Mouse (Mus musculus) megakaryocyte-erythroid progenitor cell, adult 5 weeks (primary cell): ENCODE results near the gene Dnm2. TPM values are rescaled to one million over a fixed set of nuclear protein-coding genes. Genes with fewer than 3 reads are reported as not detected.

ENCODE experiments used
- polyA plus RNA-seq: library from polyadenylated mRNA; stranded (reverse); fragments of >175 nt; gene quantifications from 2 replicates; pipeline ENCODE4 v1.2.3, GENCODE M21; 2012

Gene Dnm2
- polyA plus RNA-seq: 450 and 507 TPM in 2 replicates

DNA sequence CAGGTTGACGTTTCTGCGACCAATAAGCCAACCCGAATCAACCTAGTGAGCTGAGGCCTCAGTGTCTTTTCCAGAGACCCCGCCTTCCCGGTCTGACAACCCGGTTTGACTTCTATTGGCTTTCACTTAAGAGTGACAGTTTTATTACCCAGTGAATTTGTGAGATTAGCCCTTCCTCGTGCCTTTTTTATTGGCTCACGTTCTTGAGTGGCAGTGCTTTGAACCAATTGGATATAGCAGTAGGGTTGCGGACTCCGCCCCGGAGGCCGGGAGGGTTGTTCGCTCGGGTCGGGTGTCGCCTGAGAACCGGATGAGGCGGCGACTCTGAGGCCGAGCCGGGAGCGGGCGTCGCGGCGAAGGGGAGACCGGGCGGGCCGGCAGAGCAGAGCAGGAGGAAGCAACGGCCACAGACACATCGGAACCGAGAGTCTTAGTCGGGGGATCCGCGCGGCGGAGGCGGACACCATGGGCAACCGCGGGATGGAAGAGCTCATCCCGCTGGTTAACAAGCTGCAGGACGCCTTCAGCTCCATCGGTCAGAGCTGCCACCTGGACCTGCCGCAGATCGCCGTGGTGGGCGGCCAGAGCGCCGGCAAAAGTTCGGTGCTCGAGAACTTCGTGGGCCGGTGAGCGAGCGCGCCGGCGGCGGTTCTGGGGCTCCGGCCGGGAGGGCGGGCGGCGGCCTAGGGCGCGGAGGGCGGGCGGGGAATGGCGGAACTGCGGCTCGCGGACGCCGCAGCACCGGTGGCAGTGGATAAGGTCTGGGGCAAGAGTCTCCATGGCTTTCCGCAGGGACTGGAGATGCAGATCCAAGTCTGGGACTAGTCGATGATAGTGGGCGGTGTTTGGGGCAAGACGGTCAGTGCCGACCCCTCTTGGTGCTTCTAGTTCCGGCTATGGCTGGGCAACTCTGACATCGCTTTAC is at the start of gene Dnm2:
TSS of gene Dnm2 (plus strand) at position 278 of the 925 bp plus-strand sequence.

DNA sequence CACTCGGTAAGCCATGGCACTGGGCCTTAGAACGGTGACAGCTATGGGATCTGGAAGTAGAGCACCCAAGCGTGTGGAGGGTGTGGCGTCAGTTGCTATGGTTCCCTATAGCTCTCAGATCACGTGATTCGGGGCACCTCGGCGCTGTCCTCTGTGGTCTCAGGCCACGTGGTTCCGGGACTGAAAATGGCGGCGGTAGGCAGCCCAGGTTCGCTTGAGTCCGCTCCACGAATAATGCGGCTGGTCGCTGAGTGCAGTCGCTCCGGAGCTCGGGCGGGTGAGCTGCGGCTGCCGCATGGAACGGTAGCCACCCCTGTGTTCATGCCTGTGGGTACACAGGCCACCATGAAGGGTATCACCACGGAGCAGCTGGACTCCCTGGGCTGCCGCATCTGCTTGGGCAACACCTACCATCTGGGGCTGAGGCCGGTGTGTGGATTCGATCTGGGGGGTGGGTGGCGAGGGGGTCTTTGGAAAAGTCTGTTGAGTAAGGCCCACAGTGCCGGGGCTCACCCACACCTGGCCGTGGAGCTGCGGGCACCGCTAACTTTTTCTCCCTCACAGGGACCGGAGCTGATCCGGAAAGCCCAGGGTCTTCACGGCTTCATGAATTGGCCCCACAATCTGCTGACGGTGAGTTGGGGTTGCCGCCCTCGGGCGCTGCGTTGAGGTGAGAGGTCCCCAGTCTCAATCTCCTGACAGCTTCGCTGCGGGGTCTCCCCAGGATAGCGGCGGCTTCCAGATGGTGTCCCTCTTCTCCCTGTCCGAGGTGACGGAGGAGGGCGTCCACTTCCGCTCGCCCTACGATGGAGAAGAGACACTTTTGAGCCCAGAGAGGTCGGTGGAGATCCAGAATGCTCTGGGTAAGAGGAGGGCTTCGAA is 12.8 kb upstream of the Dnm2 start, which contains the start of gene Qtrt1:
TSS of gene Qtrt1 (plus strand) at position 169 of the 882 bp plus-strand sequence.

DNA sequence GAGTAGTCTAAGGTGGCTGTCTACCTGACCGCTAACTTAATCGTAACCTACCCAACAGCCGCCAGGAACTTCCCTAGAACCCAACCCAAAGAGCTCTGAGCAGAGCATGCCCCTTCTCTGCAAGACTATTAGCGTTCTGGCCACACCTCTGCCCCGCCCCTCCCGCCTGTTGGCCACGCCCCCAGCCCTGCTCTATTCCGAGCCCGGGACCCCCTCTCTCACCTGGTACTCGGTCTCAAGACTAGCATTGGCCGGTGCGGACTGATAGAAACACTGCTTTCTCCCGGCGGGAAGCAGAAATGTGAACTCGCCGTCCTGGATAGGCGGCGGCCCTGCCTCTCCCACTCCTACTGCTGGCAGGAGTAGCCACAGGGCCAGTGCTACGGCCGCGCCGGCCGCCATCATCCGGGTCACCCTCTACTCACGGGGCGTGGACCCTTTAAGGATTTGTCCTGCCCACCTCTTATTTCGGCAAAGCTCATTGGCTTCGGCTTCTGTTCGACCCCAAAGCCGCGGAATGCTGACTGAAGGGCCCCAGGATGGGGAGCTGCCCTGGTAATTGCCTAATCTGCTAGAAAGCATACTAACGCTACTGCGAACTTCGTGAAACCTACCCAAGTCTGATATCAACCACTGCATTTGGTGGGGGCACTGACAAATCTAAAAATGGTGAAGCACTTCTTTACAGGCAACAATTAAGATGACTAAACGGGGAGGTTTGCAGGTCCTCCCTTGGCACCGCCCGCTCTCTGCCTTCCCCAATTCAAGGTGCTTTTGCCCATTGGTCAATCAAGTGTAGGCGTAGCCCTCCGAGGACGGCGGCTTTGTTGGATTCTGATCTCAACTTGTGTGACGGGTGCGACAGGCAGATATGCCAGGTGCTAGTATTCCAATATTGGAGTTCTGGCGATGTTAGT is 85.3 kb downstream of the Dnm2 start, which contains the start of gene Tmed1:
TSS of gene Tmed1 (minus strand) at position 481 of the 917 bp plus-strand sequence.

DNA sequence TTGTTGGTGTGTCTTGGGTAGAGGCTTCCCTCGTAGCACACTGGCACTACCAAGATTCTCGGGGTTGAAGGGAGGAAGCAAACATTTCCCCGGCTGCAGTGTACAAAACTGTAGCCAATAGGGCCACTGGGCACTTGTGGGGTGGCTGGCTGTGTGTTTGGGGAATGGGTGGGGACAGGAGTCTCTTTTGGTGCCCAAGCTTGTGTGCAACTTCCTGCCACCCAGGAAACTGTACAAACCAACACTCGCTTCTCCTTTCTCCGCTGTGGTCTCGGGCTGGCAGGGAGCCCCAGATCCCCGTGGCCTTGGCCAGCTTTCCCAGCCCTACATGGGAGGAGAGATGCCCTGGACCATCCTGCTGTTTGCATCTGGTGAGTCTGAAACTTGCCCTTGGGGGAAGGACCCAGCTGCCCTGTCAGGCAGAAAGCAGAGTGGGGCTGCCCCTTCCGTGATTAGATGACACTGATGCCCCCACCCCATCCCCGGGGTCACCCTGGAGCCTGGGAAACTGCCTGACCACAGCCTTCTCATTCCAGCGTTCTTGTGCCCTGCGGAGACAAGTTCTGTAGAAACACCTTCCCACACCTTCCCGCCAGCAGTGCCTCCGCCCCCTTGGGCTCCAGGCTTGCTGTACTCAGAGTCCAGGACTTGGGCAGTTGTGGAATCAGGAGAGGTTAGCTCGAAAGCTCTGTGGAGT is 101.4 kb downstream of the Dnm2 start, which contains the start of gene AB124611:
TSS of gene AB124611 (plus strand) at position 240 of the 697 bp plus-strand sequence.

DNA sequence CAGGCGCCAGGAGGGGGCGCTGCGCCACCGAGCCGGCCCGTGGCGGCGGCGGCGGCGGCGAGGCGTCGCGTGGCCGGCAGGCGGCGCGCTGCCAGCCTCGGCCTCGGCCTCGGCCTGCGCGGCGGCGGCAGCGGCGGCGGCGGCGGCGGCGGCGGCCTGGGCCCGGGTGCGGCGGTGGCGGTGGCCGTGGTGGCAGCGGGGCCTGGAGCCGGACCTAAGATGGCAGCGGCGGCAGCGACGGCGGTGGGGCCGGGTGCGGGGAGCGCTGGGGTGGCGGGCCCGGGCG is 122.0 kb downstream of the Dnm2 start, which contains the start of gene Carm1:
TSS of gene Carm1 (plus strand) at position 106 of the 286 bp plus-strand sequence.

Other genes with a start within 250 kb of the Dnm2 start
- 66.5 and 66.9 TPM in 2 replicates for gene Keap1, start 185.5 kb upstream of the Dnm2 start, polyA plus RNA-seq
- 0.24 and 0.41 TPM in 2 replicates for gene S1pr5, start 176.5 kb upstream of the Dnm2 start, polyA plus RNA-seq
- gene Atg4d, start 159.6 kb upstream of the Dnm2 start, polyA plus RNA-seq: 21.4 and 22.7 TPM in 2 replicates
- gene Kri1, start 136.9 kb upstream of the Dnm2 start, polyA plus RNA-seq: 58.2 and 90.2 TPM in 2 replicates
- 45.6 and 52.9 TPM in 2 replicates for gene Cdkn2d, start 133.5 kb upstream of the Dnm2 start, polyA plus RNA-seq
- 0.10 and 0.13 TPM in 2 replicates for gene Ap1m2, start 112.6 kb upstream of the Dnm2 start, polyA plus RNA-seq
- 121 and 136 TPM in 2 replicates for gene Slc44a2, start 104.2 kb upstream of the Dnm2 start, polyA plus RNA-seq
- 145 and 195 TPM in 2 replicates for gene Ilf3, start 57.0 kb upstream of the Dnm2 start, polyA plus RNA-seq
- 51.4 and 64.1 TPM in 2 replicates for gene Qtrt1, start 13.1 kb upstream of the Dnm2 start, polyA plus RNA-seq
- gene Tmed1, start 85.3 kb downstream of the Dnm2 start, polyA plus RNA-seq: 10.9 and 14.0 TPM in 2 replicates
- 15.6 and 49.8 TPM in 2 replicates for gene AB124611, start 101.3 kb downstream of the Dnm2 start, polyA plus RNA-seq
- gene Carm1, start 122.0 kb downstream of the Dnm2 start, polyA plus RNA-seq: 143 TPM in 2 replicates
- 23.6 and 24.1 TPM in 2 replicates for gene Timm29, start 167.8 kb downstream of the Dnm2 start, polyA plus RNA-seq
- gene Yipf2, start 167.9 kb downstream of the Dnm2 start, polyA plus RNA-seq: 6.4 and 8.6 TPM in 2 replicates
- gene Smarca4, start 191.3 kb downstream of the Dnm2 start, polyA plus RNA-seq: 227 and 251 TPM in 2 replicates